Mouse (Mus musculus) forebrain, postnatal 0 days (tissue): Measurements from ENCODE around the gene Acsl5. TPM values are rescaled to one million over a fixed set of nuclear protein-coding genes. Genes with fewer than 3 reads are reported as not detected.

Experiments
- ATAC-seq: fragments of 200-750 bp; cut with Nextera tagmentation; 2 replicates; pipeline ENCODE4 v1.8.0; 2017; ENCODE audit warnings: mild to moderate bottlenecking, moderate library complexity
- DNase-seq: peaks from one replicate; pipeline ENCODE4 v3.0.0-alpha.2; 2015
- H3K27ac ChIP-seq: fragments of 300-500 bp; sonication (generic); 2 replicates; pipeline ENCODE4 v1.5.1; 2014; ENCODE audit warnings: low read depth, mild to moderate bottlenecking, antibody characterized with exemption, low read length, moderate library complexity, mixed read lengths
- H3K27me3 ChIP-seq: fragments of 300-500 bp; sonication (generic); 2 replicates; pipeline ENCODE4 v1.6.1; 2014; ENCODE audit warnings: mild to moderate bottlenecking, low read length, mixed read lengths; ENCODE audit not compliant: insufficient read depth
- H3K36me3 ChIP-seq: fragments of 300-500 bp; sonication (generic); 2 replicates; pipeline ENCODE4 v1.6.1; 2014; ENCODE audit warnings: mild to moderate bottlenecking, moderate library complexity; ENCODE audit not compliant: insufficient read depth
- H3K4me1 ChIP-seq: fragments of 300-500 bp; sonication (generic); 2 replicates; pipeline ENCODE4 v1.6.1; 2014; ENCODE audit warnings: antibody characterized with exemption; ENCODE audit not compliant: insufficient read depth
- H3K4me2 ChIP-seq: fragments of 300-500 bp; sonication (generic); 2 replicates; pipeline ENCODE4 v1.6.1; 2014; ENCODE audit warnings: low read depth, mild to moderate bottlenecking, moderate library complexity
- H3K4me3 ChIP-seq: fragments of 300-500 bp; sonication (generic); 2 replicates; pipeline ENCODE4 v1.5.1; 2014; ENCODE audit warnings: low read depth, low read length, mixed read lengths
- H3K9ac ChIP-seq: fragments of 300-500 bp; sonication (generic); 2 replicates; pipeline ENCODE4 v1.6.1; 2014; ENCODE audit warnings: mild to moderate bottlenecking
- H3K9me3 ChIP-seq: fragments of 300-500 bp; sonication (generic); 2 replicates; pipeline ENCODE4 v1.6.1; 2016; ENCODE audit warnings: low read length
- CTCF ChIP-seq: sonication (generic); IDR thresholded peaks from 2 replicates; pipeline ENCODE4 v1.5.1; 2016; ENCODE audit warnings: antibody characterized with exemption, control low read depth, low read depth
- WGBS: fragments of 180-500 bp; shearing (Covaris S2); extraction: QIAGEN DNeasy Blood & Tissue Kit; methylation state at CpG from one replicate; pipeline ENCODE4 v1.1.7; 2014; 5-methylcytosine and 5-hydroxymethylcytosine counted together
- polyA plus RNA-seq: library from polyadenylated mRNA; unstranded; fragments of >200 nt; fragmentation: Nextera tagmentation; extraction: Ambion mirVana; gene quantifications from 2 replicates; pipeline ENCODE4 v1.2.1, GENCODE M21; 2015
- total RNA-seq: library from RNA; depleted of rRNA; stranded (reverse); fragments of >200 nt; gene quantifications from 2 replicates; pipeline ENCODE4 v1.2.3, GENCODE M21; 2014

Acsl5 gene
- total and polyA plus RNA-seq, 2 experiments from 2014 or later: 15.9 to 16.6 TPM

- no peak for ATAC-seq
- no peak overlapping the region for H3K4me3 ChIP-seq
- H3K27me3 ChIP-seq: no peaks in the 10 kb centered on the region
- H3K27ac ChIP-seq: no peak overlapping the region
- H3K36me3 ChIP-seq: no peaks in the 10 kb centered on the region
- H3K4me2 ChIP-seq: no peak overlapping the region
- 88% methylated on average over 6 of the region's 6 CpGs for WGBS
- TF ChIP-seq CTCF: no peak
- DNase-seq: no peak
- no peak overlapping the region for H3K9ac ChIP-seq
- no peaks in the 10 kb centered on the region for H3K9me3 ChIP-seq
- H3K4me1 ChIP-seq: no peaks in the 10 kb centered on the region
Measured at GRCm38 (mm10) chr19:55221208-55221607, 30.5 kb upstream of the Acsl5 start.

GRCm38 (mm10) chr19:55222268-55222667, 29.5 kb upstream of the Acsl5 start:
- Histone ChIP-seq H3K9me3 (no peaks in the 10 kb centered on the region), H3K4me2 (no peak overlapping the region)
- 89% methylated on average over 9 of the region's 9 CpGs for WGBS

GRCm38 (mm10) chr19:55226621-55227020, 25.1 kb upstream of the Acsl5 start:
- no peak overlapping the region for H3K27ac ChIP-seq
- ATAC-seq (no peak), DNase-seq (no peak)
- TF ChIP-seq CTCF: no peak
- H3K36me3 ChIP-seq: no peaks in the 10 kb centered on the region
- no peak overlapping the region for H3K9ac ChIP-seq
- no peak overlapping the region for H3K4me2 ChIP-seq
- H3K9me3 ChIP-seq: no peaks in the 10 kb centered on the region
- no peaks in the 10 kb centered on the region for H3K27me3 ChIP-seq
- 59% methylated on average over 5 of the region's 5 CpGs for WGBS
- no peaks in the 10 kb centered on the region for H3K4me1 ChIP-seq
- no peak overlapping the region for H3K4me3 ChIP-seq

More at GRCm38 (mm10) chr19:55222268-55222667, 29.5 kb upstream of the Acsl5 start:
- no peak for TF ChIP-seq CTCF
- Histone ChIP-seq H3K9ac (no peak overlapping the region), H3K4me1 (no peaks in the 10 kb centered on the region), H3K36me3 (no peaks in the 10 kb centered on the region), H3K27me3 (no peaks in the 10 kb centered on the region), H3K4me3 (no peak overlapping the region), H3K27ac (no peak overlapping the region)
- no peak for DNase-seq
- no peak for ATAC-seq

DNA sequence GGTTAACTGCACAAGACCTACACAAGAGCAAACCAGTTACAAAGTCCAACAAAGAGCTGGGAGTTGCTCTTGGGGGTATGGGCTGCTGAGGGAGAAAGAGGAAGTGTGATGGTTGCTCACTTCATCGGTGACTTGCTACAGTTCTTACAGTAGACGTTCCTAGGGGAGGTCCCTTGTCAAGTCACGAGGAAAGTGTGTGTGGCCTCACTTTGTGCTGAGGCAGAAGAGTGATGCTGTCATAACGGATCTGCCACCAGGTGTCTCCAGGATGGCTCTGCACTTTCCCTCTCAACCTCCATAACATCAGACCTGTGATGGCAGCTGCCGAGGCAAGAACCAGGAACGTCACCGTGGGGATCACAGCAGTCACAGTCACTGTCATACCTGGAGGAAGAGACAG, 24.6 kb upstream of the Acsl5 start:
- Histone ChIP-seq H3K27ac (no peak overlapping the region), H3K27me3 (no peaks in the 10 kb centered on the region), H3K36me3 (no peaks in the 10 kb centered on the region), H3K4me3 (no peak overlapping the region), H3K9ac (no peak overlapping the region), H3K4me2 (no peak overlapping the region), H3K4me1 (no peaks in the 10 kb centered on the region), H3K9me3 (no peaks in the 10 kb centered on the region)
- DNase-seq: no peak
- peak; percentile 31; the same call in 1 of the 2 replicates for TF ChIP-seq CTCF
- 80% methylated on average over 7 of the region's 7 CpGs for WGBS
- ATAC-seq: no peak

DNA sequence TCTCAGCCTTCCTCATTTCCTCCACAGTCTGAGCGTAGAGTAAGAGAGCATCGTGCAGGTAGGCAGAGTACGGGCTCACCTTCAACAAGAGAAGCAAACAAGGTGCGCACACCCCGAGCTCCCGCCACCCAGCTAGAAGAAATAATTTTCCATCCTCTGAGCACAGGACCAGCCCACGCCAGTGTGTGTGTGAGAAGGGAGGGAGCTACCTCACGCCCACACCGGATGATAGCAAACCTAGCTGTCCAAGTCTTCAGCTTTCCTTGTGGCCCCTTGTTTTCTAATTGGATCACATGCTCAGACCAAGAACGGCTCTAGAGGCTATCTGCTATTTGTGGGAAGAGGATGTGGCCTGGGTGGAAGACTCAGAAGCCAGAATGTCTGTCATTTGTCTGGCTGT, 20.7 kb upstream of the Acsl5 start:
- DNase-seq (no peak), ATAC-seq (no peak)
- H3K36me3 ChIP-seq: no peaks in the 10 kb centered on the region
- H3K4me3 ChIP-seq: no peak overlapping the region
- 79% methylated on average over 10 of the region's 10 CpGs for WGBS
- H3K9me3 ChIP-seq: no peaks in the 10 kb centered on the region
- no peak for TF ChIP-seq CTCF
- no peak overlapping the region for H3K9ac ChIP-seq
- H3K27ac ChIP-seq: no peak overlapping the region
- no peak overlapping the region for H3K4me2 ChIP-seq
- H3K4me1 ChIP-seq: no peaks in the 10 kb centered on the region
- no peaks in the 10 kb centered on the region for H3K27me3 ChIP-seq

DNA sequence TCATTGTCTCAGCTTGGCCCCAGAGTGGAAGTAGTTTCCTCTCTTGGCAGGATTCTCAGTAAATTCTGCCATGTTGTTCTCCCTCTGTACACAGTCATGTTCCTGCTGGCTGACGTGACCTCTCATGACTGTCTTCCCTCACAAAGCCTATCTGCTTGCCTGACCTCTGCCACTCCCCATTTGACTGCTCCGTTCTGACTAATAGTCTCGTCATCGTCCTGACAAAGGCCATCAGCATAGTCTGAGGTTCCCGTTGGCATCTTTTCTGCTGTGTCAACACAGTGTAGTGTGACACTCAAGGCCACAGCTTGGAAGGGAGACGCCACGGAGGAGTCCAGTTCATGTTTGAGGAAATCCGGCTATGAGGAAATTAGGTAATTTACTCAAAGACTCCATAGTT, 19.6 kb upstream of the Acsl5 start:
- no peaks in the 10 kb centered on the region for H3K36me3 ChIP-seq
- WGBS: 78% methylated on average over 8 of the region's 8 CpGs
- no peak overlapping the region for H3K9ac ChIP-seq
- ATAC-seq: no peak
- H3K27ac ChIP-seq: no peak overlapping the region
- H3K9me3 ChIP-seq: no peaks in the 10 kb centered on the region
- H3K4me3 ChIP-seq: no peak overlapping the region
- no peak for DNase-seq
- no peaks in the 10 kb centered on the region for H3K4me1 ChIP-seq
- H3K27me3 ChIP-seq: no peaks in the 10 kb centered on the region
- no peak overlapping the region for H3K4me2 ChIP-seq
- no peak for TF ChIP-seq CTCF

DNA sequence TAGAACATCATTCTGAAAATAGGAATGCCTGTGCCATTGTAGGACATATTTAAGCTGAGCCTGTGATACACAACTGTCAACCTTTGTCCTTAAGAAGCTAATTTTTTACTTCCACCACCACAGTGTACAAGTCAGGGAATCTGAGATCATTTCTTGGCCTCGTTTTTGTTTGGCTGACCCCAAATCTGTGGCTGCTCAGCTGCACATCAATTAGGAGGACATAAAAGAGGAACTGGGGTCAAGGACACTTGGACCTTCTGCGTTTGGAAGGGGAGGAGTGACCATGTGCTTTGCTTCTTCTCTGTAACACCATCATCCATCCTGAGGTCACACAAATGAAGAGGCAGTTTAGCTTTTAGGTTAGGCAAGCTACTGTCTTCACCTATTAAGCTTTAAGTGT, 15.7 kb upstream of the Acsl5 start:
- TF ChIP-seq CTCF: no peak
- H3K9ac ChIP-seq: no peak overlapping the region
- no peaks in the 10 kb centered on the region for H3K4me1 ChIP-seq
- no peaks in the 10 kb centered on the region for H3K27me3 ChIP-seq
- H3K36me3 ChIP-seq: no peaks in the 10 kb centered on the region
- ATAC-seq: no peak
- no peak overlapping the region for H3K27ac ChIP-seq
- H3K4me2 ChIP-seq: no peak overlapping the region
- no peaks in the 10 kb centered on the region for H3K9me3 ChIP-seq
- WGBS: 57% methylated on average over 2 of the region's 2 CpGs
- DNase-seq: no peak
- H3K4me3 ChIP-seq: no peak overlapping the region

GRCm38 (mm10) chr19:55236564-55236963, 15.2 kb upstream of the Acsl5 start:
- ATAC-seq (no peak), DNase-seq (no peak)
- Histone ChIP-seq H3K36me3 (no peaks in the 10 kb centered on the region), H3K4me1 (no peaks in the 10 kb centered on the region), H3K4me2 (no peak overlapping the region), H3K9me3 (no peaks in the 10 kb centered on the region), H3K27me3 (no peaks in the 10 kb centered on the region), H3K27ac (no peak overlapping the region), H3K9ac (no peak overlapping the region), H3K4me3 (no peak overlapping the region)
- no peak for TF ChIP-seq CTCF
- WGBS: 88% methylated on average over 5 of the region's 5 CpGs
